Mouse (Mus musculus): Measurements from ENCODE around the gene Ifi213. TPM values are rescaled to one million over a fixed set of nuclear protein-coding genes. Genes with fewer than 3 reads are reported as not detected.
"Not testable (repeated sequence)": the region's sequence is repeated elsewhere in the genome, so short reads cannot be mapped to it uniquely, and the experiment has no call there.

Ifi213 gene
- polyA plus RNA-seq (2016; fragmentation: Nextera tagmentation; extraction: Ambion mirVana) = not detected in 2 replicates

GRCm38 (mm10) chr1:173598838-173599494 is at the start of gene Ifi213:
TSS of gene Ifi213 (minus strand) at chr1:173599274.
- H3K36me3 ChIP-seq (replicated peaks); H3K9ac ChIP-seq; H3K4me3 ChIP-seq (replicated peaks); H3K9me3 ChIP-seq; H3K4me1 ChIP-seq; H3K27ac ChIP-seq; ATAC-seq (ENCODE audit: low FRiP score); H3K27me3 ChIP-seq; H3K4me2 ChIP-seq: not testable (repeated sequence)
- 82% methylated on average over 3 of the region's 3 CpGs for WGBS

- Histone ChIP-seq H3K4me1 (no peaks in the 10 kb centered on the region), H3K4me2 (no peak overlapping the region), H3K9me3 (no peaks in the 10 kb centered on the region), H3K27ac (no peak overlapping the region), H3K9ac (no peak overlapping the region), H3K36me3 (replicated peaks) (no peaks in the 10 kb centered on the region), H3K4me3 (replicated peaks) (no peak overlapping the region), H3K27me3 (no peaks in the 10 kb centered on the region)
- no peak for ATAC-seq (ENCODE audit: low FRiP score)
- 86% methylated on average over 2 of the region's 2 CpGs for WGBS
Measured at GRCm38 (mm10) chr1:173645393-173645792, 46.3 kb upstream of the Ifi213 start.

GRCm38 (mm10) chr1:173633969-173634645 is 35.0 kb upstream of the Ifi213 start:
- no peaks in the 10 kb centered on the region for H3K27me3 ChIP-seq
- no peak overlapping the region for H3K4me2 ChIP-seq
- no peak overlapping the region for H3K9ac ChIP-seq
- no peak for ATAC-seq (ENCODE audit: low FRiP score)
- no peaks in the 10 kb centered on the region for H3K36me3 ChIP-seq (replicated peaks)
- no peaks in the 10 kb centered on the region for H3K9me3 ChIP-seq
- H3K27ac ChIP-seq = no peak overlapping the region
- WGBS = 90% methylated on average over 5 of the region's 5 CpGs
- H3K4me1 ChIP-seq = no peaks in the 10 kb centered on the region
- no peak overlapping the region for H3K4me3 ChIP-seq (replicated peaks)

GRCm38 (mm10) chr1:173630622-173631021 is 31.5 kb upstream of the Ifi213 start, which contains the start of gene Ifi209:
TSS of gene Ifi209 (plus strand) at chr1:173630917.
- not testable (repeated sequence) for H3K36me3 ChIP-seq (replicated peaks); H3K27ac ChIP-seq; H3K4me3 ChIP-seq (replicated peaks); H3K9ac ChIP-seq; H3K4me1 ChIP-seq; H3K9me3 ChIP-seq; ATAC-seq (ENCODE audit: low FRiP score); H3K4me2 ChIP-seq; H3K27me3 ChIP-seq
- WGBS = 93% methylated on average over 2 of the region's 2 CpGs

- no peak for ATAC-seq (ENCODE audit: low FRiP score)
- Histone ChIP-seq H3K9ac (no peak overlapping the region), H3K4me2 (no peak overlapping the region), H3K27ac (no peak overlapping the region), H3K4me3 (replicated peaks) (no peak overlapping the region), H3K27me3 (no peaks in the 10 kb centered on the region), H3K9me3 (no peaks in the 10 kb centered on the region), H3K36me3 (replicated peaks) (no peaks in the 10 kb centered on the region), H3K4me1 (no peaks in the 10 kb centered on the region)
- 77% methylated on average over 2 of the region's 2 CpGs for WGBS
Measured at GRCm38 (mm10) chr1:173626686-173627085, 27.6 kb upstream of the Ifi213 start.

GRCm38 (mm10) chr1:173624052-173624451 is 25.0 kb upstream of the Ifi213 start:
- no peak overlapping the region for H3K9ac ChIP-seq
- H3K4me1 ChIP-seq = no peaks in the 10 kb centered on the region
- no peaks in the 10 kb centered on the region for H3K27me3 ChIP-seq
- no peak overlapping the region for H3K4me2 ChIP-seq
- ATAC-seq (ENCODE audit: low FRiP score) = no peak
- H3K4me3 ChIP-seq (replicated peaks) = no peak overlapping the region
- no peaks in the 10 kb centered on the region for H3K9me3 ChIP-seq
- H3K27ac ChIP-seq = no peak overlapping the region
- H3K36me3 ChIP-seq (replicated peaks) = no peaks in the 10 kb centered on the region
- 91% methylated on average over 2 of the region's 2 CpGs for WGBS

GRCm38 (mm10) chr1:173622216-173622615 is 23.1 kb upstream of the Ifi213 start:
- H3K27ac ChIP-seq; H3K4me3 ChIP-seq (replicated peaks); H3K36me3 ChIP-seq (replicated peaks); H3K27me3 ChIP-seq; H3K4me1 ChIP-seq; ATAC-seq (ENCODE audit: low FRiP score); H3K9ac ChIP-seq; H3K4me2 ChIP-seq; H3K9me3 ChIP-seq: not testable (repeated sequence)
- WGBS = 90% methylated on average over 2 of the region's 2 CpGs

- H3K4me2 ChIP-seq; H3K36me3 ChIP-seq (replicated peaks); H3K9ac ChIP-seq; H3K9me3 ChIP-seq; H3K4me1 ChIP-seq; H3K27me3 ChIP-seq; H3K4me3 ChIP-seq (replicated peaks); H3K27ac ChIP-seq; ATAC-seq (ENCODE audit: low FRiP score): not testable (repeated sequence)
- WGBS = 69% methylated on average over 3 of the region's 3 CpGs
Measured at GRCm38 (mm10) chr1:173610291-173610690, 11.2 kb upstream of the Ifi213 start.

- H3K36me3 ChIP-seq (replicated peaks); H3K4me2 ChIP-seq; H3K9me3 ChIP-seq; ATAC-seq (ENCODE audit: low FRiP score); H3K27me3 ChIP-seq; H3K9ac ChIP-seq; H3K4me3 ChIP-seq (replicated peaks); H3K4me1 ChIP-seq; H3K27ac ChIP-seq: not testable (repeated sequence)
- WGBS = 82% methylated on average over 2 of the region's 2 CpGs
Measured at GRCm38 (mm10) chr1:173589698-173590097, 9.4 kb downstream of the Ifi213 start.

- H3K27me3 ChIP-seq = no peaks in the 10 kb centered on the region
- peaks cover 29% of the 10 kb centered on the region for H3K9me3 ChIP-seq
- H3K4me3 ChIP-seq (replicated peaks) = no peak overlapping the region
- no peaks in the 10 kb centered on the region for H3K36me3 ChIP-seq (replicated peaks)
- ATAC-seq (ENCODE audit: low FRiP score) = no peak
- H3K27ac ChIP-seq = no peak overlapping the region
- H3K9ac ChIP-seq = no peak overlapping the region
- H3K4me1 ChIP-seq = no peaks in the 10 kb centered on the region
- WGBS = 95% methylated on average over 26 of the region's 26 CpGs
- no peak overlapping the region for H3K4me2 ChIP-seq
Measured at GRCm38 (mm10) chr1:173579921-173580585, 19.0 kb downstream of the Ifi213 start.

GRCm38 (mm10) chr1:173579079-173579478 is 20.0 kb downstream of the Ifi213 start:
- Histone ChIP-seq H3K36me3 (replicated peaks) (no peaks in the 10 kb centered on the region), H3K27ac (no peak overlapping the region), H3K4me3 (replicated peaks) (no peak overlapping the region), H3K27me3 (no peaks in the 10 kb centered on the region), H3K4me2 (no peak overlapping the region), H3K9ac (no peak overlapping the region), H3K4me1 (no peaks in the 10 kb centered on the region), H3K9me3 (peaks cover 29% of the 10 kb centered on the region)
- 94% methylated on average over 9 of the region's 9 CpGs for WGBS
- no peak for ATAC-seq (ENCODE audit: low FRiP score)

- H3K36me3 ChIP-seq (replicated peaks); H3K4me3 ChIP-seq (replicated peaks); H3K4me2 ChIP-seq; H3K27me3 ChIP-seq; H3K9me3 ChIP-seq; H3K27ac ChIP-seq; H3K9ac ChIP-seq; ATAC-seq (ENCODE audit: low FRiP score); H3K4me1 ChIP-seq: not testable (repeated sequence)
- WGBS = 86% methylated on average over 5 of the region's 5 CpGs
Measured at GRCm38 (mm10) chr1:173550491-173551050, 48.5 kb downstream of the Ifi213 start.

Data from forebrain, embryonic 12.5 days (tissue).